Mouse (Mus musculus) mouse trophoblast stem cell (cell line): Measurements from ENCODE around the gene Trp53tg5.

Experiments used
- in situ Hi-C, 2 experiments: fragments of 300-500 bp; cut with MseI, MboI; formaldehyde crosslinking; loops; 2 replicates in 1 of 2; 3 replicates in 1 of 2; pipeline ENCODE4 v1.15.1; 2025

The Trp53tg5 gene

GRCm38 (mm10) chr2:164433278-164433895 is 40.1 kb downstream of the Trp53tg5 start:
- in situ Hi-C loops = no loop called here

- in situ Hi-C loops = no loop called here
Measured at GRCm38 (mm10) chr2:164432541-164433191, 40.9 kb downstream of the Trp53tg5 start.

- in situ Hi-C loops = no loop called here
Measured at GRCm38 (mm10) chr2:164431676-164432465, 41.7 kb downstream of the Trp53tg5 start.

GRCm38 (mm10) chr2:164430697-164431096 is 42.8 kb downstream of the Trp53tg5 start:
- in situ Hi-C loops = no loop called here

GRCm38 (mm10) chr2:164429881-164430615 is 43.5 kb downstream of the Trp53tg5 start:
- in situ Hi-C loops = no loop called here

GRCm38 (mm10) chr2:164428451-164428850 is 45.1 kb downstream of the Trp53tg5 start:
- in situ Hi-C loops = no loop called here

GRCm38 (mm10) chr2:164426952-164427351 is 46.6 kb downstream of the Trp53tg5 start:
- in situ Hi-C loops = no loop called here

GRCm38 (mm10) chr2:164426121-164426520 is 47.4 kb downstream of the Trp53tg5 start:
- in situ Hi-C loops = no loop called here

- in situ Hi-C loops = no loop called here
Measured at GRCm38 (mm10) chr2:164425401-164425800, 48.1 kb downstream of the Trp53tg5 start.

GRCm38 (mm10) chr2:164424406-164424805 is 49.1 kb downstream of the Trp53tg5 start:
- in situ Hi-C loops = no loop called here

GRCm38 (mm10) chr2:164423464-164423863 is 50.1 kb downstream of the Trp53tg5 start:
- in situ Hi-C loops = no loop called here

- in situ Hi-C loops = no loop called here
Measured at GRCm38 (mm10) chr2:164422675-164423393, 50.7 kb downstream of the Trp53tg5 start.

GRCm38 (mm10) chr2:164421979-164422378 is 51.5 kb downstream of the Trp53tg5 start:
- in situ Hi-C loops = no loop called here

- in situ Hi-C loops = no loop called here
Measured at GRCm38 (mm10) chr2:164421306-164421705, 52.2 kb downstream of the Trp53tg5 start.
